Mouse (Mus musculus) cerebellum, adult 2 months (tissue): ENCODE measurements around the gene Bbip1.

Source experiments
- CTCF ChIP-seq: fragments of 200-500 bp; IDR thresholded peaks from 2 replicates; pipeline ENCODE4 v1.5.1; 2011; ENCODE audit warnings: low read depth, mild to moderate bottlenecking, control low read depth, low read length, moderate library complexity, borderline replicate concordance; ENCODE audit not compliant: insufficient read depth
- POLR2A ChIP-seq: fragments of 200-500 bp; IDR thresholded peaks from 2 replicates; pipeline ENCODE4 v1.6.1; 2011; ENCODE audit warnings: low read length, control low read depth, borderline replicate concordance; ENCODE audit not compliant: insufficient read depth

DNA sequence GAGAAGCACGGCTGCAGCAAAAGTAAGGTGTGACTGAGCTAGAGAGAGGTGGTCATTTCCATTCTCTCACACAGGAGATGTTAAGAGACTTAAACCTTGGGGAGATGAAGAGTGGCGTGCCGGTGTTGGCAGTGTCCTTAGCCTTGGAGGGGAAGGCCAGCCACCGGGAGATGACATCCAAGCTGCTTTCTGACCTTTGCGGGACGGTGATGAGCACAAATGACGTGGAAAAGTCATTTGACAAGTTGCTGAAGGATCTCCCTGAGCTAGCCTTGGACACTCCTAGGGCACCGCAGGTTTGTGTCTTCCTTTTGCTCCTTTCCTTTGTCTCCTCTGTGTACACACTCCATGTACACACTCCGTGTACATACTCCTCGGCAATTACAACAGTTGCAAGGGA is 24.9 kb downstream of the Bbip1 start:
- TF ChIP-seq CTCF: no peak
- TF ChIP-seq POLR2A: no peak
